Mouse (Mus musculus) granulocyte monocyte progenitor cell, adult 5-6 weeks (primary cell): ENCODE data around the gene Fgf8. TPM values are rescaled to one million over a fixed set of nuclear protein-coding genes. Genes with fewer than 3 reads are reported as not detected.
A peak's percentile ranks its signal among the peaks of the same experiment; 100 is the strongest.

ENCODE experiments used
- ATAC-seq: replicated peaks from 2 replicates; pipeline ENCODE4 v1.8.0; 2016; ENCODE audit warnings: mild to moderate bottlenecking, moderate TSS enrichment, inconsistent platforms; ENCODE audit not compliant: poor library complexity, severe bottlenecking
- total RNA-seq, 2 experiments: library from RNA; stranded (forward) in 1 of 2; stranded (reverse) in 1 of 2; fragments of 200-712, 200-1000 nt in 1 of 2; fragments of >200 nt in 1 of 2; fragmentation: Nextera tagmentation in 1 of 2; gene quantifications; 2 replicates each; pipeline ENCODE4 v1.2.3; 2014 to 2017

Fgf8 gene
- total RNA-seq, 2 experiments from 2014 or later, result not detected

- ATAC-seq, result peak; percentile 53
Observed at GRCm38 (mm10) chr19:45749243-45750043, 6.7 kb upstream of the Fgf8 start, which contains the start of gene Npm3. TSS of gene Npm3 (minus strand) at chr19:45749591.

GRCm38 (mm10) chr19:45748691-45749242 lies 6.1 kb upstream of the Fgf8 start:
- ATAC-seq, result peak; percentile 49

- no peak for ATAC-seq
Observed at GRCm38 (mm10) chr19:45748206-45748605, 5.5 kb upstream of the Fgf8 start.

- peak; percentile 57 for ATAC-seq
Observed at GRCm38 (mm10) chr19:45747028-45747867, 4.5 kb upstream of the Fgf8 start.

- ATAC-seq, result 0 out of 2 replicates have a peak, but pooled peaks have one; percentile 18
Observed at GRCm38 (mm10) chr19:45746153-45747020, 3.7 kb upstream of the Fgf8 start.

- ATAC-seq, result no peak
Observed at GRCm38 (mm10) chr19:45745344-45746152, 2.8 kb upstream of the Fgf8 start.

- ATAC-seq, result no peak
Observed at GRCm38 (mm10) chr19:45743619-45744018, 904 bp upstream of the Fgf8 start.

GRCm38 (mm10) chr19:45742984-45743575 lies 365 bp upstream of the Fgf8 start:
- no peak for ATAC-seq

GRCm38 (mm10) chr19:45741431-45742217 lies 1.1 kb downstream of the Fgf8 start:
- ATAC-seq, result no peak

GRCm38 (mm10) chr19:45740817-45741216 lies 1.9 kb downstream of the Fgf8 start:
- no peak for ATAC-seq

- no peak for ATAC-seq
Observed at GRCm38 (mm10) chr19:45740233-45740632, 2.5 kb downstream of the Fgf8 start.

GRCm38 (mm10) chr19:45738521-45738920 lies 4.2 kb downstream of the Fgf8 start:
- ATAC-seq, result no peak

- ATAC-seq, result no peak
Observed at GRCm38 (mm10) chr19:45737846-45738484, 4.8 kb downstream of the Fgf8 start.

GRCm38 (mm10) chr19:45737208-45737845 lies 5.4 kb downstream of the Fgf8 start:
- ATAC-seq, result peak; percentile 36; the same call in 1 of the 2 replicates

GRCm38 (mm10) chr19:45736855-45737207 lies 5.9 kb downstream of the Fgf8 start:
- ATAC-seq, result peak; percentile 85

- no peak for ATAC-seq
Observed at GRCm38 (mm10) chr19:45736241-45736640, 6.5 kb downstream of the Fgf8 start.

GRCm38 (mm10) chr19:45734762-45735161 lies 8.0 kb downstream of the Fgf8 start:
- ATAC-seq, result no peak
